Mouse (Mus musculus) duodenum, adult 2 months (tissue): ENCODE results near the gene Eif2ak3. TPM values are rescaled to one million over a fixed set of nuclear protein-coding genes. Genes with fewer than 3 reads are reported as not detected.

Experiments
- polyA plus RNA-seq: library from polyadenylated mRNA; depleted of rRNA; stranded (reverse); fragments of >200 nt; gene quantifications from 2 replicates; pipeline ENCODE4 v1.2.3, GENCODE M21; 2012; ENCODE audit warnings: low replicate concordance; rRNA removed

Eif2ak3 gene
- 7.2 and 19.6 TPM in 2 replicates for polyA plus RNA-seq

GRCm38 (mm10) chr6:70844002-70844804 is at the start of gene Eif2ak3:
Gene Eif2ak3 (plus strand): TSS chr6:70844515.

GRCm38 (mm10) chr6:70918827-70919226 is 74.5 kb downstream of the Eif2ak3 start, which contains the start of gene Tex37:
Gene Tex37 (minus strand): TSS chr6:70918927.

Other genes starting within 250 kb of the Eif2ak3 start
- gene Rpia, start 52.3 kb upstream of the Eif2ak3 start, polyA plus RNA-seq: 7.9 and 9.7 TPM in 2 replicates
- gene Tex37, start 74.4 kb downstream of the Eif2ak3 start, polyA plus RNA-seq: not detected in 2 replicates
- gene Foxi3, start 112.0 kb downstream of the Eif2ak3 start, polyA plus RNA-seq: not detected in 2 replicates